Mouse (Mus musculus): Measurements from ENCODE around the gene Zdhhc1.

GRCm38 (mm10) chr8:105448188-105448587 is 48.5 kb downstream of the Zdhhc1 start:
- TF ChIP-seq POLR2A (IDR thresholded peaks at IDR 0.05; ENCODE audit: borderline replicate concordance, extremely low read depth, low read depth, low read length): no peak
- TF ChIP-seq CTCF (IDR thresholded peaks at IDR 0.05; ENCODE audit: insufficient read depth, low read length): no peak

Measured in lung, adult 2 months (tissue).